Mouse (Mus musculus): ENCODE measurements around the gene Rala. TPM values are rescaled to one million over a fixed set of nuclear protein-coding genes. Genes with fewer than 3 reads are reported as not detected.

Gene Rala
- 85.4 and 89.9 TPM in 2 replicates for polyA plus RNA-seq (2014; fragmentation: Nextera tagmentation; extraction: Ambion mirVana)

- WGBS (ENCODE audit: insufficient replicate concordance) = 9% methylated on average over 44 of the region's 69 CpGs
- Histone ChIP-seq H3K27me3 (ENCODE audit: control insufficient read depth, insufficient read depth, low read length) (no peaks in the 10 kb centered on the region), H3K27ac (ENCODE audit: low read depth, low read length) (peak within 1 kb of the TSS; percentile 78), H3K36me3 (ENCODE audit: control insufficient read depth, insufficient read depth, low read length) (no peaks in the 10 kb centered on the region), H3K4me2 (peak within 1 kb of the TSS; percentile 86), H3K9me3 (replicated peaks; ENCODE audit: control insufficient read depth, low read length) (no peaks in the 10 kb centered on the region), H3K4me3 (ENCODE audit: low read depth, low read length) (peak within 1 kb of the TSS; percentile 94), H3K9ac (ENCODE audit: low read depth, low read length) (peak within 1 kb of the TSS; percentile 83), H3K4me1 (ENCODE audit: control insufficient read depth, insufficient read depth, low read length) (no peaks in the 10 kb centered on the region)
- ATAC-seq (replicated peaks; ENCODE audit: insufficient number of reproducible peaks, low FRiP score, low TSS enrichment) = peak; percentile 99
These were observed at the start of gene Rala for GRCm38 (mm10) chr13:17944078-17944917. Rala (minus strand) TSS chr13:17944239.

- Histone ChIP-seq H3K4me2 (peak overlapping the region; percentile 69), H3K4me3 (ENCODE audit: low read depth, low read length) (peak overlapping the region; percentile 61), H3K4me1 (ENCODE audit: control insufficient read depth, insufficient read depth, low read length) (peaks cover 3% of the 10 kb centered on the region), H3K36me3 (ENCODE audit: control insufficient read depth, insufficient read depth, low read length) (no peaks in the 10 kb centered on the region), H3K27ac (ENCODE audit: low read depth, low read length) (0 out of 2 replicates have a peak overlapping the region, but pooled peaks have one; percentile 79), H3K27me3 (ENCODE audit: control insufficient read depth, insufficient read depth, low read length) (no peaks in the 10 kb centered on the region), H3K9ac (ENCODE audit: low read depth, low read length) (peak overlapping the region; percentile 79), H3K9me3 (replicated peaks; ENCODE audit: control insufficient read depth, low read length) (no peaks in the 10 kb centered on the region)
- WGBS (ENCODE audit: insufficient replicate concordance) = 38% methylated on average over 7 of the region's 7 CpGs
- ATAC-seq (replicated peaks; ENCODE audit: insufficient number of reproducible peaks, low FRiP score, low TSS enrichment) = no peak
These were observed 49.4 kb upstream of the Rala start for GRCm38 (mm10) chr13:17993515-17993847.

GRCm38 (mm10) chr13:17992697-17993514 is 48.9 kb upstream of the Rala start, which contains the start of gene Yae1d1:
Yae1d1 (minus strand) TSS chr13:17993349.
- Histone ChIP-seq H3K36me3 (ENCODE audit: control insufficient read depth, insufficient read depth, low read length) (no peaks in the 10 kb centered on the region), H3K4me2 (peak within 1 kb of the TSS; percentile 69), H3K4me1 (ENCODE audit: control insufficient read depth, insufficient read depth, low read length) (peaks cover 3% of the 10 kb centered on the region), H3K9ac (ENCODE audit: low read depth, low read length) (peak within 1 kb of the TSS; percentile 79), H3K9me3 (replicated peaks; ENCODE audit: control insufficient read depth, low read length) (no peaks in the 10 kb centered on the region), H3K27me3 (ENCODE audit: control insufficient read depth, insufficient read depth, low read length) (no peaks in the 10 kb centered on the region), H3K4me3 (ENCODE audit: low read depth, low read length) (peak within 1 kb of the TSS; percentile 61), H3K27ac (ENCODE audit: low read depth, low read length) (peak within 1 kb of the TSS; percentile 79)
- WGBS (ENCODE audit: insufficient replicate concordance) = under 1% methylated on average over 54 of the region's 54 CpGs
- ATAC-seq (replicated peaks; ENCODE audit: insufficient number of reproducible peaks, low FRiP score, low TSS enrichment) = peak; percentile 94

GRCm38 (mm10) chr13:17992009-17992408 is 48.0 kb upstream of the Rala start:
- H3K36me3 ChIP-seq (ENCODE audit: control insufficient read depth, insufficient read depth, low read length) = peaks cover 3% of the 10 kb centered on the region; the same call in 1 of the 2 replicates
- ATAC-seq (replicated peaks; ENCODE audit: insufficient number of reproducible peaks, low FRiP score, low TSS enrichment) = no peak
- 31% methylated on average over 4 of the region's 4 CpGs for WGBS (ENCODE audit: insufficient replicate concordance)
- peak overlapping the region; percentile 69 for H3K4me2 ChIP-seq
- H3K4me3 ChIP-seq (ENCODE audit: low read depth, low read length) = peak overlapping the region; percentile 61
- H3K27me3 ChIP-seq (ENCODE audit: control insufficient read depth, insufficient read depth, low read length) = no peaks in the 10 kb centered on the region
- peak overlapping the region; percentile 79; the same call in 1 of the 2 replicates for H3K27ac ChIP-seq (ENCODE audit: low read depth, low read length)
- H3K9ac ChIP-seq (ENCODE audit: low read depth, low read length) = 0 out of 2 replicates have a peak overlapping the region, but pooled peaks have one; percentile 28
- no peaks in the 10 kb centered on the region for H3K9me3 ChIP-seq (replicated peaks; ENCODE audit: control insufficient read depth, low read length)
- peaks cover 3% of the 10 kb centered on the region for H3K4me1 ChIP-seq (ENCODE audit: control insufficient read depth, insufficient read depth, low read length)

GRCm38 (mm10) chr13:17983194-17983593 is 39.2 kb upstream of the Rala start:
- no peak for ATAC-seq (replicated peaks; ENCODE audit: insufficient number of reproducible peaks, low FRiP score, low TSS enrichment)
- H3K4me1 ChIP-seq (ENCODE audit: control insufficient read depth, insufficient read depth, low read length) = no peaks in the 10 kb centered on the region
- H3K9ac ChIP-seq (ENCODE audit: low read depth, low read length) = no peak overlapping the region
- no peak overlapping the region for H3K27ac ChIP-seq (ENCODE audit: low read depth, low read length)
- H3K4me2 ChIP-seq = no peak overlapping the region
- H3K9me3 ChIP-seq (replicated peaks; ENCODE audit: control insufficient read depth, low read length) = 0 out of 2 replicates have a peak, but pooled peaks cover 3% of the 10 kb centered on the region
- H3K36me3 ChIP-seq (ENCODE audit: control insufficient read depth, insufficient read depth, low read length) = peaks cover 8% of the 10 kb centered on the region; the same call in 1 of the 2 replicates
- H3K27me3 ChIP-seq (ENCODE audit: control insufficient read depth, insufficient read depth, low read length) = no peaks in the 10 kb centered on the region
- no peak overlapping the region for H3K4me3 ChIP-seq (ENCODE audit: low read depth, low read length)
- WGBS (ENCODE audit: insufficient replicate concordance) = 40% methylated on average over 4 of the region's 4 CpGs

GRCm38 (mm10) chr13:17982634-17983033 is 38.6 kb upstream of the Rala start:
- H3K9me3 ChIP-seq (replicated peaks; ENCODE audit: control insufficient read depth, low read length) = 0 out of 2 replicates have a peak, but pooled peaks cover 3% of the 10 kb centered on the region
- no peaks in the 10 kb centered on the region for H3K4me1 ChIP-seq (ENCODE audit: control insufficient read depth, insufficient read depth, low read length)
- no peak overlapping the region for H3K27ac ChIP-seq (ENCODE audit: low read depth, low read length)
- ATAC-seq (replicated peaks; ENCODE audit: insufficient number of reproducible peaks, low FRiP score, low TSS enrichment) = no peak
- H3K27me3 ChIP-seq (ENCODE audit: control insufficient read depth, insufficient read depth, low read length) = no peaks in the 10 kb centered on the region
- WGBS (ENCODE audit: insufficient replicate concordance) = 84% methylated on average over 5 of the region's 5 CpGs
- H3K36me3 ChIP-seq (ENCODE audit: control insufficient read depth, insufficient read depth, low read length) = peaks cover 8% of the 10 kb centered on the region; the same call in 1 of the 2 replicates
- no peak overlapping the region for H3K4me2 ChIP-seq
- no peak overlapping the region for H3K9ac ChIP-seq (ENCODE audit: low read depth, low read length)
- H3K4me3 ChIP-seq (ENCODE audit: low read depth, low read length) = no peak overlapping the region

- no peak overlapping the region for H3K27ac ChIP-seq (ENCODE audit: low read depth, low read length)
- H3K9me3 ChIP-seq (replicated peaks; ENCODE audit: control insufficient read depth, low read length) = 0 out of 2 replicates have a peak, but pooled peaks cover 3% of the 10 kb centered on the region
- no peaks in the 10 kb centered on the region for H3K36me3 ChIP-seq (ENCODE audit: control insufficient read depth, insufficient read depth, low read length)
- H3K27me3 ChIP-seq (ENCODE audit: control insufficient read depth, insufficient read depth, low read length) = no peaks in the 10 kb centered on the region
- no peak overlapping the region for H3K4me2 ChIP-seq
- H3K9ac ChIP-seq (ENCODE audit: low read depth, low read length) = no peak overlapping the region
- no peak for ATAC-seq (replicated peaks; ENCODE audit: insufficient number of reproducible peaks, low FRiP score, low TSS enrichment)
- no peak overlapping the region for H3K4me3 ChIP-seq (ENCODE audit: low read depth, low read length)
- H3K4me1 ChIP-seq (ENCODE audit: control insufficient read depth, insufficient read depth, low read length) = no peaks in the 10 kb centered on the region
- 64% methylated on average over 8 of the region's 8 CpGs for WGBS (ENCODE audit: insufficient replicate concordance)
These were observed 33.1 kb upstream of the Rala start for GRCm38 (mm10) chr13:17976854-17977739.

Data from heart, embryonic 11.5 days (tissue).